Mouse (Mus musculus) adrenal gland (tissue): ENCODE results near the gene Olfr318.
"Not testable (repeated sequence)": the region's sequence is repeated elsewhere in the genome, so short reads cannot be mapped to it uniquely, and the experiment has no call there.

Experiments used
- intact Hi-C: fragments of 180-260 bp; cut with DNase I; formaldehyde crosslinking; loops from one replicate; pipeline ENCODE4 v1.15.1; 2025
- long read RNA-seq, 2 experiments: library from polyadenylated mRNA; unstranded; transcript quantifications; one replicate each; pipeline ENCODE4 v2.0.0; 2020; ENCODE audit warnings: borderline replicate concordance in 1 of 2; ENCODE audit not compliant: insufficient replicate concordance in 1 of 2

Gene Olfr318
- long read RNA-seq, experiment 1 = 0 reads
- long read RNA-seq, experiment 2 = 0 reads

- intact Hi-C loops = no loop called here
Observed at GRCm38 (mm10) chr11:58723914-58724313, at the start of gene Olfr318. Olfr318 (minus strand) TSS chr11:58724014.

GRCm38 (mm10) chr11:58772888-58773287, 49.1 kb upstream of the Olfr318 start, which contains the start of gene Olfr315:
Olfr315 (plus strand) TSS chr11:58773188.
- intact Hi-C loops = no loop called here

GRCm38 (mm10) chr11:58752434-58752833, 28.6 kb upstream of the Olfr318 start, which contains the start of gene Olfr316:
Olfr316 (plus strand) TSS chr11:58752734.
- intact Hi-C loops = no loop called here

GRCm38 (mm10) chr11:58751096-58751495, 27.3 kb upstream of the Olfr318 start:
- intact Hi-C loops = not testable (repeated sequence)

GRCm38 (mm10) chr11:58738792-58739262, 15.0 kb upstream of the Olfr318 start, which contains the start of gene Olfr317:
Olfr317 (minus strand) TSS chr11:58739212.
- intact Hi-C loops = no loop called here

GRCm38 (mm10) chr11:58733372-58733771, 9.6 kb upstream of the Olfr318 start:
- intact Hi-C loops = no loop called here

- intact Hi-C loops = not testable (repeated sequence)
Observed at GRCm38 (mm10) chr11:58727896-58728650, 4.3 kb upstream of the Olfr318 start.

GRCm38 (mm10) chr11:58719701-58720100, 4.1 kb downstream of the Olfr318 start:
- intact Hi-C loops = no loop called here

- intact Hi-C loops = not testable (repeated sequence)
Observed at GRCm38 (mm10) chr11:58717723-58718122, 6.1 kb downstream of the Olfr318 start.

GRCm38 (mm10) chr11:58709086-58709485, 14.7 kb downstream of the Olfr318 start:
- intact Hi-C loops = no loop called here

- intact Hi-C loops = no loop called here
Observed at GRCm38 (mm10) chr11:58698862-58699261, 25.0 kb downstream of the Olfr318 start, which contains the start of gene Olfr319. Olfr319 (plus strand) TSS chr11:58699162.

- intact Hi-C loops = no loop called here
Observed at GRCm38 (mm10) chr11:58680799-58681198, 43.0 kb downstream of the Olfr318 start, which contains the start of gene Olfr320. Olfr320 (plus strand) TSS chr11:58681099.

GRCm38 (mm10) chr11:58671825-58672224, 52.0 kb downstream of the Olfr318 start:
- intact Hi-C loops = no loop called here

- intact Hi-C loops = no loop called here
Observed at GRCm38 (mm10) chr11:58669252-58669651, 54.6 kb downstream of the Olfr318 start.
